Mouse (Mus musculus) adrenal gland, postnatal 10 days (tissue): ENCODE data around the gene Fbxw7. TPM values are rescaled to one million over a fixed set of nuclear protein-coding genes. Genes with fewer than 3 reads are reported as not detected.

Experiments used
- DNase-seq: peaks from one replicate; pipeline ENCODE4 v3.0.0; 2021; ENCODE audit warnings: mixed read lengths
- long read RNA-seq, 2 experiments: library from polyadenylated mRNA; stranded (forward); transcript quantifications; one replicate each; pipeline ENCODE4 v2.0.0; 2021
- total RNA-seq, 2 experiments: library from RNA; stranded (reverse); gene quantifications; 2 replicates each; pipeline ENCODE4 v1.2.3; 2021

The Fbxw7 gene
- 10 to 100 TPM; 14.2 to 16.8 TPM for total RNA-seq
- long read RNA-seq, experiment 1, full-length matches to known transcripts: 4 of 11 reads
- long read RNA-seq, experiment 1, partial matches to known transcripts: 4 of 11 reads
- long read RNA-seq, experiment 1, other reads (novel, unspliced or antisense): 3 of 11 reads
- long read RNA-seq, experiment 2, full-length matches to known transcripts: 2 of 3 reads
- long read RNA-seq, experiment 2, partial matches to known transcripts: 0 of 3 reads
- long read RNA-seq, experiment 2, other reads (novel, unspliced or antisense): 1 of 3 reads

DNA sequence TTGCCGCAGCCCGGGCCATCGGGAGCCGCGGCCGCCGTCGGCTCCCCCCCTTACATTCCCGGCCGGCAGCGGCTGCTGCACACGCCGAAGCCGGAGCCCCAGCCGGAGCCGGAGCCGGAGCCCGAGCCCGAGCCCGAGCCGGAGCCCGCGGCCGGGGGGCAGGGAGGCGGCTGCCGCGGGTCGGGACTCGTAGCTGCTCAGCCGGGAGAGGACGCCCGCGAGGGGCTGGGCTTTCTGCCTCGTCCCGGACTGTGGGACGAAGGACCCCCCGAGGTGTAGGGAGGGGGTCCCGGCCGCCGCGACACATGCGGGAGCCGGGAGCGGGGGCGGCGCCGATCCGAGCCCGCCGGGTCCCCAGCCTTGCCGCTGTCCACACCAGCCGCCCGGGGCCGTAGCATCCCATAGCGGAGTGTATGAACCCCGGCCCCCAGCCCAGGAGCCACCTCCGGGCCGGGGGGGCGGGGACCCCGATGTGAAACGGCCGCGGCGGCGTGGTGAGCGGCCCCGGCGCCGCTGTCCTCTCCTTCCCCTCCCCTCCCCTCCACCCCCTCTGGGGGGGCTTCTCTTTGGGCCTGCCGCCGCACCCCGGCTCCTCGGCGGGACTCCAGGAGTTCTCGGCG, at the start of gene Fbxw7:
Gene Fbxw7 (plus strand): TSS at position 507 of the 620 bp plus-strand sequence.
- no peak for DNase-seq

- DNase-seq: no peak
Measured at GRCm38 (mm10) chr3:84768940-84769339, 46.1 kb upstream of the Fbxw7 start.

GRCm38 (mm10) chr3:84769411-84769810, 45.7 kb upstream of the Fbxw7 start:
- DNase-seq: no peak

DNA sequence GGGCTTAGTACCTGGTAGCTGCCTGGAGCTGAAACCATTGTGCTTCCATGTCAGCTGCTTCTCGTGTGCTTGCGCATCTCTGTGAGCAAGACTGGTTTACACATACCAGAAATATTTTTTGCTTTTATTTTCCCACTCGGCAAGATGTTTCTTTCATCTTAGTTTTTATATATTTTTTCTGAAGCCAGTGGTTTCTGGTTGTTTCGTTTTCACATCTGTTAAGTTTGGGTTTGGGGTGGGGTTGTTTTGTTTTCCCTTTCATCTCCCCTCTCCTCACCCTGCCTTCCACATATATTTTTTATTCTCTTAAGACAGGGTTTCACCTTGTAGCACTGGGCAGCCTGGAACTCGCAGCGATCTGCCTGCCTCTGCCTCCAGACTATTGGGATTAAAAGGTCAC, 44.5 kb upstream of the Fbxw7 start:
- no peak for DNase-seq

DNA sequence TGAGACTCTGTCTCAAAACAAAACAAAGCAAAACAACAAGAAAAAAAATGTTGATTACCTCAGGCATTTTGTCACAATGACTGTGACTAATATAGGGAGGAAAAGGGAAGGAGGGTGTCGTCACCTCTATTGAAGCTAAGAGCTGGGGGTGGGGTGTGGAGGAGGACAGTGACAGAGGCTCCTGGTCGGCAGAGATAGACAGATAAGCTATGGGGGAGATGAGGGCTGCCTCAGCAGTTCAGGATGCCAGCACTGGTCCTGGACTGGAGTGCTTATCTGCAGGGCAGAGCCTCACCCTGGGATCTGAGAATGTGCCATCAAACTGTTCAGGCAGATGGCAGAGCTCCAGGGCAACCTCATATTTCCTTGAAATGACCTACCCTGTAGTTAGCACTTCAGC, 43.1 kb upstream of the Fbxw7 start:
- DNase-seq: no peak

- no peak for DNase-seq
Measured at GRCm38 (mm10) chr3:84774246-84775066, 40.6 kb upstream of the Fbxw7 start.

DNA sequence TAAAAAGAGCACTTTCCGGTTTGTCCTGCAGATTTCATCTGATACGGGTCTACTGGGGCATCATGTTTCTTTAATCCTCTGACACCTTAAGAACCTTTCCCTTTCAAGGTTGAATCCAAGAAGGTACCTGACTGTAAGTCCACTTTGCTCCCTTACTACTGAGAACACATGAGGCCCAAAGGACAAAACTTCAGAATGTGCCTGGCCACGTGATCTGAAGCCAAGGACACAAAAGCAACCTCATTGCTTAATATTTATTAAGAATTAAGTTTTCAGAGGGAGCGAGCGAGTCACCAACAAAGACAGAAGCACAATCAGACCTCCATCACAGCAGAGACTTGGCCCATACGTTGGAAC, 40.0 kb upstream of the Fbxw7 start:
- DNase-seq: no peak

DNA sequence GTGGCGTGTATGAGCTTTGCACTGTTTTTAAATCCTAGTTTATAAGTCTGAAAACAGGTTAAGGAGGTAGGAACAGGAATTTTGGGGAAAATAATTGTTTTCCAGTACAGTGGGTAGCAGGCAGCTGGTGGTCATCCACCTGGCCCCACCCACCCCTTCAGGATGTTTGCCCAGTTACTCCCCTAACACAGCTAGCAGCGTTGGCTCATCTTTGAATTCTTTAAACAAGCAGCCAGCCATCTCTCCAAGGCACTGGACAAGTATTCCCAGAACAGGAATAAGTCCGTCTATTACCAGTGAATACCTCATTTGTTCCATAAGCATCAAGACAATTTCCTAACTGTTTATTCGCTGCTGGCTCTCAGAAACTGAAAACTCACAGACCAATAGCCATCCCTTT, 39.5 kb upstream of the Fbxw7 start:
- DNase-seq: no peak

- no peak for DNase-seq
Measured at GRCm38 (mm10) chr3:84776084-84776483, 39.0 kb upstream of the Fbxw7 start.

GRCm38 (mm10) chr3:84787914-84788313, 27.2 kb upstream of the Fbxw7 start:
- DNase-seq: no peak

- no peak for DNase-seq
Measured at GRCm38 (mm10) chr3:84804036-84804435, 11.0 kb upstream of the Fbxw7 start.

- no peak for DNase-seq
Measured at GRCm38 (mm10) chr3:84806206-84806605, 8.9 kb upstream of the Fbxw7 start.

DNA sequence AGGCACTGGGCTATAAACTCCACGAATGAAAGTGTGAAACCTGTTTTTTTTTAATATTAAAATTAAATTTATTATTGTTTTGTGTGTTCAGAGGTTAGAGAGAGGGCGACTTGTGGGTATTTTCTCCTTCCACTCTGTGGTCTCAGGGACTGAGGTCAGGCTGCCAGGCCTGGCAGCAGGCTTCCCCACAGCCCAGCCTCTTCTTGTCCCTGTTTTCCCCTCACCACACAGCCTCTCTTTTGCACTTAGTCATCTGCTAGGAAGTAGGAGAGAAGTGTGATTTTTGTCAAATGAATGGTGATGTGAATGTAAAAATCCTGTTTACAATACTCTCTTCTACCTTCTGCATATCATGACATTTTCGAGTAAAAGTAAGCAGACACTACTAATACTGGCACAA, 7.2 kb upstream of the Fbxw7 start:
- no peak for DNase-seq

DNA sequence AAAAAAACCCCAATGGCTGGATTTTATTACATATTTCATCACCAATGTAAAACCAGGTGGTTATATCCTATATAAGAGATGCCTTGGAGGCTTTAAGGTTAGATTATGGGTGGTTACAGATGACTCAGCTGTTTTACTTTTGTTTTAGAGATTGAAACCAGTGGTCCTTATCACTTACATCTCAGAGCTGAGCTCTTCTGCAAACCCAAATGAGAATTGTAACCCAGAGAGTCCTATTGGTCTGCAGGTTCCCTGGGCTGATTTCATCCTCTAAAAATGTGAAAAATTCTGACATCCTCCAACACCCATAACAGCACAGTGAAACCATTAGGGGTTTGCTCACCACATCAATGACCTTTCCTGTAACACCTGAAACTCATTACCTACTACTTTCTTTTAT, 6.2 kb upstream of the Fbxw7 start:
- DNase-seq: no peak

- DNase-seq: no peak
Measured at GRCm38 (mm10) chr3:84810803-84811202, 4.3 kb upstream of the Fbxw7 start.

- no peak for DNase-seq
Measured at GRCm38 (mm10) chr3:84813436-84814156, 1.5 kb upstream of the Fbxw7 start.

GRCm38 (mm10) chr3:84814157-84814761, 809 bp upstream of the Fbxw7 start:
- peak; percentile 100 for DNase-seq

- DNase-seq: peak; percentile 58
Measured at GRCm38 (mm10) chr3:84815461-84815860, 393 bp downstream of the Fbxw7 start.

- no peak for DNase-seq
Measured at GRCm38 (mm10) chr3:84816951-84817350, 1.9 kb downstream of the Fbxw7 start.

DNA sequence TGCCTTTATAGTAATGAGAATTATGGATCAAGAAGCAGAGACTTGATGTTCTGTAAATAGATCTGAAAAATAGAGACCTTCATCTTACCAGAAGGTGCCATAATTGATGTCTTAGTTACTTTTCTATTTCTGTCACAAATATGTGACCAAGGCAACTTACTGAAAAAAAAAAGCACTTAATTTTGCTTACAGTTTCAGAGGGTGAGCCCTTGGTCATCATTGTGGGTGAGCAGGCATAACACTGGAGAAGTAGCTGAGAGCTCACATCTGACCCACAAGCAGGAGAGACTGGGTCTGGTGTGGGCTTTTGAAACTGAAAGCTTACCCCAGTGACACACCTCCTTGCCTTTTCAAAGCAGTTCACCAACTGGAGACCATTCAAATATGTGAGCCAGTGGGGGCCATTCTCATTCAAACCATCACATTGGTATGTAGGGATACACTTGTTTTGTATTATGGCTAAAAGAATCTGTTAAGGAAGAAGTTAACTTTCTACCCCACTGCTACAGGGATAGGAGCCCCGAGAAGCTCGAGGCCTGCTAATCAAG, 5.7 kb downstream of the Fbxw7 start:
- no peak for DNase-seq

GRCm38 (mm10) chr3:84825990-84826389, 10.9 kb downstream of the Fbxw7 start:
- DNase-seq: no peak

GRCm38 (mm10) chr3:84826405-84826804, 11.3 kb downstream of the Fbxw7 start:
- peak; percentile 48 for DNase-seq
